Mouse (Mus musculus) neutrophil, adult 5-6 weeks (primary cell): Measurements from ENCODE around the gene Rfx1. TPM values are rescaled to one million over a fixed set of nuclear protein-coding genes. Genes with fewer than 3 reads are reported as not detected.

Experiments used
- ATAC-seq: fragments of 151-379, 151-347 bp; 2 replicates; pipeline ENCODE4 v1.8.0; 2017; ENCODE audit warnings: mild to moderate bottlenecking, moderate TSS enrichment; ENCODE audit not compliant: insufficient number of reproducible peaks, poor library complexity, low FRiP score, severe bottlenecking; ENCODE audit errors: extremely low read depth
- total RNA-seq: library from RNA; stranded (forward); fragments of 200-1000 nt; gene quantifications from 2 replicates; pipeline ENCODE4 v1.2.3, GENCODE M21; 2017

Gene Rfx1
- total RNA-seq, 1 experiment from 2014 or later: 37.9 TPM

DNA sequence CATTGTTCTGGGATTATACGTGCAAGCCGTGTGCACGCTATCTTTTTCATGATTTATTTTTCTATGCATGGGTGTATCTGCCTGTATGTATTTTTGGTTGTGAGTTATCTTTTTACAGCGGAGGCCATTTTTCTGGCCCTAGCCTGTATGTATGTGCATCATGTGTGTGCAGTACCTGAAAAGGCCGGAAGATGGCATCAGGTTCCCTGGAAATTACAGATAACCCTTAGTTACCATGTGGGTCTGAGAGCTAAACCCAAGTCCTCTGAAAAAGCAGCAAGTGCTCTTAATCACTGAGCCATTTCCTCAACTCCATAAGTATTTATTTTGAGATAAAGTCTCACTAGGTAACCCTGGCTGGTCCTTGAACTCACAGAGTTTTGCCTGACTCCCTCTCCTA, 13.4 kb upstream of the Rfx1 start:
- no peak for ATAC-seq

- ATAC-seq: no peak
Observed at GRCm38 (mm10) chr8:84057827-84058226, 8.8 kb upstream of the Rfx1 start.

GRCm38 (mm10) chr8:84059226-84059625, 7.4 kb upstream of the Rfx1 start:
- ATAC-seq: no peak

- ATAC-seq: no peak
Observed at GRCm38 (mm10) chr8:84060245-84060644, 6.4 kb upstream of the Rfx1 start.

DNA sequence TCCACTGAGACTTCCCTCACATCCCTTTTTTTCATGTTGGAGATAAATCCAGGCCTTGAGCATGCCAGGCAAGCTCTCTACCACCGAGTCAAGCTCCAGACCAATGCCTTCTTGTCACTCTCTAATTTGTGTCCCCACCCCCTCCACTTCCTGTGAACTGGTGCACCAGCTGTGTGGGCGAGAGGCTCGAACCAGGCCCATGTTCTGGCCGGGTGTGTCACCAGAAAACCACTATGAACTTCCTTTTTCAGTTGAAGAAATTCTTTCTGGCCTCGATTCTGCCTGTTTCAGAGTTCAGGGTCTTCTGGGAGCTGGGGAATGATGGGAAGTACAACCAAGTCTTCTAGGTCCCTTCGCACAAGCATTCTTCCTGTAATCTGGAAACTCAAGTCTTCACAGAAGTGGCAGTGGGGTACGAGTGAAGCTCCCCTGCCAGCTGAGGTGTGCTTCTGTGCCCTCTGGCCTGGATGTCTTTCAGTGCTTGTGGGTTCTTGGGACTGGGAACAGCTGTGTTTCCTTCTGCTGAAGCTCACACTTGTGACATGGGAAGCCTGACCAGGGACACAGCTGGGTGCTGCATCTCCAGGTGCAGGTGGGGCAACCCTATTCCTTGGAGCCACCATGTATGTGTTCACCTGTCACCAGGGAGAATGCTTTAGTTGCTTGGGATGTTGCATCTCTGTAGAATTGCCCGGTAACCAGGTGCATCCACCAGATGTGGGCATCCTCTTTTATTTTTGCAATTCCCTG, 2.6 kb upstream of the Rfx1 start:
- no peak; the same call in 1 of the 2 replicates for ATAC-seq

GRCm38 (mm10) chr8:84065037-84065436, 1.6 kb upstream of the Rfx1 start, which contains the start of gene Gm10643:
Gm10643 (minus strand) TSS chr8:84065137.
- no peak for ATAC-seq

GRCm38 (mm10) chr8:84065457-84066072, 1.1 kb upstream of the Rfx1 start:
- no peak for ATAC-seq

GRCm38 (mm10) chr8:84067047-84067573, 476 bp downstream of the Rfx1 start:
- peak; percentile 37 for ATAC-seq

DNA sequence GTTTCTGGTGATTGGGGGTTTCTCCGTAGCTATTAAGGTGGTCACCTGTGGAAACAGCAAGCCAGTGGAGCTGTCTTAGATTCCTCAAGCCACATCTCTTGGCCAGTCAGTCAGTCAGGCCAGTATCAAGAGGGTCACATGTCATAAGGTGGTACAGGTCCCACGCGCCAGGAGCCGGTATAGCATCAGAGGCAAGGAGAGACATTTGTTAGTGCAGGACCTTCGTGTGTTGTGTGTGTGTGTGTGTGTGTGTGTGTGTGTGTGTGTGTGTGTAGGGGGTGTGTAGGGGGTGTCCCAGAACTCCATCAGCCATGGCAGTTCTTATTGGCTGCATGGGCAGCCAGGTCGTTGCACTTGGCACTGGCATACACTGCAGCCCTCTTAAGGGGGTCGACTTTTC, 1.3 kb downstream of the Rfx1 start:
- no peak for ATAC-seq

GRCm38 (mm10) chr8:84068316-84069035, 1.8 kb downstream of the Rfx1 start:
- ATAC-seq: no peak

DNA sequence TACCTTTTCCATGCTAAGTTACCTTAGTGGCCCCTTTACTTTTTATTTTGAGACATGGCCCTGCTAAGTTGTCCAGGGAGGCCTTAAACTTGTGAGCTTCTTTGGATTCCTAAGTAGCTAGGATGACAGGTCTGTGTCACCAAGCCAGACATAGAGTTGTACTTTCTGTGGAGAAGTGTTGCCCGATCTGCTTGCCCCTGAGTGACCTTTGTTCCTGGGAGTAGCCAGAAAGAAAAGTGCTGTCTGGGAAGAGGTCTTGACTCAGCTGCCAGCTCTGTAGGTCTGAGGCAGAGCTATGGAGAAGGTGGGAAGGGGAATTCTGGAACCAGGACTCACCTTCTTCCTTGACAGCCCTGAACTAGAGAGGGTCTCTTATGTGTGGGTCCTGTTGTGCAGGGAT, 2.5 kb downstream of the Rfx1 start:
- ATAC-seq: no peak

- no peak for ATAC-seq
Observed at GRCm38 (mm10) chr8:84069750-84070149, 3.1 kb downstream of the Rfx1 start.

DNA sequence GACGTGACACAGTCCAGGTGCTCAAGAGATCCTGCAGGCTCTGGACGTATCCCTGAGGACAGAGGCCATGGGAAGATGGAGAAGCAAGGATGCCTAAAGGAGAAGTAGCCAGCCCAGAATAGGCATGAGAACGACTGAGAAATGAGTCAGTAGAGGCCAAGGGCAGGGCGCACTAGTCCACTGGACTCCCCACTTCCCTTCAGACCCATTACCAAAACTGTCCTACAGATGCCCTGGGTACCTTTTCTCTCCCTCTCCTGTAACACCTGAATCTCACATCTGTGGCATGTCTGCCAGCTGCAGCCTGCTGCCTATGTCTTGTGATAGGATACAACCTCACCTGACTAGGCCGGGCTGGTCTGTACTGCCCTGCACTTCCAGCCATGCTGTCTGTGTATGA, 3.6 kb downstream of the Rfx1 start:
- ATAC-seq: no peak

GRCm38 (mm10) chr8:84070667-84071066, 4.0 kb downstream of the Rfx1 start:
- no peak for ATAC-seq

- ATAC-seq: no peak
Observed at GRCm38 (mm10) chr8:84071921-84072320, 5.3 kb downstream of the Rfx1 start.

DNA sequence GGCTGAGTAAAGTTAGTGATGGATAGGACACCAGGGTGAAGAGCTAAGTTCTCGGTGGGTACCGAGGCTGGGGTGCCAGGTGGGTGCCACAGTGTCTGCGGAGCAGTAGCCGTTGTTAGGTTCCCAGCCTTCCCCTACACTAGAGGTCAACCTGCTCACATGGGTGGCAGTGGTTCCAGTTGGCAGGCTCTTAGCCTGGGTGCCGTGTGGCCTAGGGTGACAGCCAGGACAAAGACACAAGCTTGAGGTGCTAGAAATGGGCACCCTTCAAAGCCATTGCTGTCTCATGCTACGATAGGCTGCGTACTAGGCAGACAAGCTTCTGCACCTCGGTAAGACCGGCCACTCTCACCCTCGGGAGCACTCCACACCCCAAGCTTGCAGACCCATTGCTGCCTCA, 5.7 kb downstream of the Rfx1 start:
- no peak for ATAC-seq

- ATAC-seq: no peak
Observed at GRCm38 (mm10) chr8:84073230-84073976, 6.8 kb downstream of the Rfx1 start.

GRCm38 (mm10) chr8:84076412-84076811, 9.8 kb downstream of the Rfx1 start:
- no peak for ATAC-seq

- no peak for ATAC-seq
Observed at GRCm38 (mm10) chr8:84076849-84077248, 10.2 kb downstream of the Rfx1 start.
